Mouse (Mus musculus): ENCODE measurements around the gene Eif4e2.

GRCm38 (mm10) chr1:87276056-87276455, 62.3 kb downstream of the Eif4e2 start:
- TF ChIP-seq EP300 (IDR thresholded peaks at IDR 0.05) (no peak), CTCF (IDR thresholded peaks at IDR 0.05) (no peak)
